In genomic region chr6:67048880-67049694, GRCm38 (mm10) we compare ENCODE assay signal across 10 mouse cellular contexts. TPM values are rescaled to one million over a fixed set of nuclear protein-coding genes. Genes with fewer than 3 reads are reported as not detected.
A peak's percentile ranks its signal among the peaks of the same experiment; 100 is the strongest.
DNase-seq lines count a peak whose midpoint lies in the region; ATAC-seq and TF ChIP-seq lines count a peak whose summit lies in the region.
"Had no signal": no experiment of that assay in that cellular context is flagged by ENCODE, and none has a peak within 500 bp of the region (broad histone marks: within the 10 kb centered on the region; RNA-seq: fewer than 3 reads in every experiment).

No protein-coding gene starts in this region.

- no peak for TF ChIP-seq EP300 in stomach, postnatal 0 days (optimal IDR thresholded peaks at IDR 0.05)

- no peak overlapping the region for H3K4me2 ChIP-seq in midbrain, embryonic 11.5 days
- no peak overlapping the region for H3K4me2 ChIP-seq in hindbrain, embryonic 11.5 days (replicated peaks; ENCODE audit: low read depth, low read length)
- no peak overlapping the region for H3K4me2 ChIP-seq in stomach, postnatal 0 days (replicated peaks; ENCODE audit: low read depth)

- H3K9me3 ChIP-seq in midbrain, embryonic 11.5 days (ENCODE audit: control insufficient read depth, low read length): no peaks in the 10 kb centered on the region
- no peaks in the 10 kb centered on the region for H3K9me3 ChIP-seq in midbrain, embryonic 10.5 days (replicated peaks)
- H3K9me3 ChIP-seq in hindbrain, embryonic 11.5 days (ENCODE audit: control insufficient read depth, low read length): no peaks in the 10 kb centered on the region
- no peaks in the 10 kb centered on the region for H3K9me3 ChIP-seq in stomach, postnatal 0 days (ENCODE audit: control insufficient read depth, low read length)

- 52% methylated on average over 7 of the region's 7 CpGs for WGBS in midbrain, embryonic 11.5 days
- WGBS in midbrain, embryonic 10.5 days: 61% methylated on average over 7 of the region's 7 CpGs
- WGBS in hindbrain, embryonic 11.5 days: 42% methylated on average over 7 of the region's 7 CpGs
- 33% methylated on average over 7 of the region's 7 CpGs for WGBS in stomach, postnatal 0 days

- no peaks in the 10 kb centered on the region for H3K27me3 ChIP-seq in midbrain, embryonic 11.5 days (ENCODE audit: control insufficient read depth, insufficient read depth, low read length)
- no peaks in the 10 kb centered on the region for H3K27me3 ChIP-seq in midbrain, embryonic 10.5 days (ENCODE audit: low read depth, poor library complexity, severe bottlenecking)
- no peaks in the 10 kb centered on the region for H3K27me3 ChIP-seq in hindbrain, embryonic 11.5 days (ENCODE audit: control insufficient read depth, insufficient read depth, low read length)
- no peaks in the 10 kb centered on the region for H3K27me3 ChIP-seq in stomach, postnatal 0 days (ENCODE audit: control insufficient read depth, insufficient read depth, low read length)

- DNase-seq in midbrain, embryonic 11.5 days (ENCODE audit: low spot score, missing footprints): peak; percentile 51
- DNase-seq in midbrain, embryonic 10.5 days (ENCODE audit: low spot score): no peak
- DNase-seq in hindbrain, embryonic 11.5 days (ENCODE audit: low spot score): no peak
- no peak for DNase-seq in stomach, postnatal 0 days (ENCODE audit: low spot score)
- no peak for DNase-seq in frontal cortex, postnatal 10 days (ENCODE audit: low spot score in 2 of 2)
- DNase-seq in right cerebral cortex, adult 2 months (ENCODE audit: low spot score in 2 of 2): no peak
- DNase-seq: heart, postnatal 10 days; layer of hippocampus, postnatal 36 days had no signal

- H3K36me3 ChIP-seq in midbrain, embryonic 11.5 days (ENCODE audit: control insufficient read depth, insufficient read depth, low read length): no peaks in the 10 kb centered on the region
- H3K36me3 ChIP-seq in midbrain, embryonic 10.5 days: no peaks in the 10 kb centered on the region
- H3K36me3 ChIP-seq in hindbrain, embryonic 11.5 days (ENCODE audit: control insufficient read depth, insufficient read depth, low read length): no peaks in the 10 kb centered on the region
- no peaks in the 10 kb centered on the region for H3K36me3 ChIP-seq in stomach, postnatal 0 days (ENCODE audit: control insufficient read depth, insufficient read depth, low read length)

- ATAC-seq in midbrain, embryonic 11.5 days (ENCODE audit: low FRiP score): peak; percentile 73
- peak; percentile 80 for ATAC-seq in hindbrain, embryonic 11.5 days (ENCODE audit: low FRiP score)
- peak; percentile 47 for ATAC-seq in megakaryocyte, adult 5-6 weeks (ENCODE audit: poor library complexity, severe bottlenecking)
- peak; percentile 10; the same call in 1 of the 2 replicates for ATAC-seq in stomach, postnatal 0 days (ENCODE audit: low FRiP score, low TSS enrichment)
- ATAC-seq in frontal cortex, adult (ENCODE audit: low TSS enrichment): no peak

- H3K9ac ChIP-seq in midbrain, embryonic 11.5 days (ENCODE audit: low read length): no peak overlapping the region
- no peak overlapping the region for H3K9ac ChIP-seq in hindbrain, embryonic 11.5 days (ENCODE audit: low read depth, low read length)
- H3K9ac ChIP-seq in stomach, postnatal 0 days (ENCODE audit: low read length): no peak overlapping the region

- H3K27ac ChIP-seq in midbrain, embryonic 11.5 days (ENCODE audit: low read depth, low read length): no peak overlapping the region
- H3K27ac ChIP-seq in midbrain, embryonic 10.5 days (replicated peaks): no peak overlapping the region; the same call in 1 of the 2 replicates
- no peak overlapping the region for H3K27ac ChIP-seq in hindbrain, embryonic 11.5 days (ENCODE audit: low read depth, low read length)
- no peak overlapping the region for H3K27ac ChIP-seq in stomach, postnatal 0 days (replicated peaks)

- no peak for TF ChIP-seq CTCF in stomach, postnatal 0 days (IDR thresholded peaks at IDR 0.05; ENCODE audit: low read depth)

- no peak overlapping the region for H3K4me3 ChIP-seq in midbrain, embryonic 11.5 days (ENCODE audit: low read depth, low read length)
- H3K4me3 ChIP-seq in midbrain, embryonic 10.5 days: no peak overlapping the region
- H3K4me3 ChIP-seq in hindbrain, embryonic 11.5 days (ENCODE audit: low read depth, low read length): no peak overlapping the region
- H3K4me3 ChIP-seq in stomach, postnatal 0 days (ENCODE audit: low read depth, low read length): no peak overlapping the region

- peaks cover 3% of the 10 kb centered on the region; the same call in 1 of the 2 replicates for H3K4me1 ChIP-seq in midbrain, embryonic 11.5 days (ENCODE audit: control insufficient read depth, insufficient read depth, low read length)
- H3K4me1 ChIP-seq in midbrain, embryonic 10.5 days: peaks cover 10% of the 10 kb centered on the region
- no peaks in the 10 kb centered on the region for H3K4me1 ChIP-seq in hindbrain, embryonic 11.5 days (replicated peaks; ENCODE audit: control insufficient read depth, insufficient read depth, low read length)
- no peaks in the 10 kb centered on the region for H3K4me1 ChIP-seq in stomach, postnatal 0 days (replicated peaks; ENCODE audit: control insufficient read depth, insufficient read depth)

RNA-seq across cellular contexts. Expression of gene Gadd45a, which starts 11.8 kb away (rescaled TPM):
- 13.2 and 16.5 TPM in 2 replicates for polyA plus RNA-seq in midbrain, embryonic 11.5 days (2014; fragmentation: Nextera tagmentation; extraction: Ambion mirVana)
- polyA plus RNA-seq in midbrain, embryonic 10.5 days (2016; fragmentation: Nextera tagmentation; extraction: Ambion mirVana): 14.8 and 15.3 TPM in 2 replicates
- polyA plus RNA-seq in hindbrain, embryonic 11.5 days (2014; fragmentation: Nextera tagmentation; extraction: Ambion mirVana): 17.7 and 19.8 TPM in 2 replicates
- total RNA-seq in megakaryocyte, adult 5-6 weeks (2015): 59.6 and 62.4 TPM in 2 replicates
- total RNA-seq in megakaryocyte, adult 5-6 weeks (2017): 77.2 and 95.9 TPM in 2 replicates
- polyA plus RNA-seq in stomach, postnatal 0 days (2015; fragmentation: Nextera tagmentation; extraction: Ambion mirVana): 23.0 and 26.2 TPM in 2 replicates
